Mouse (Mus musculus) forebrain, embryonic 16.5 days (tissue): ENCODE results near the gene Olfr683. TPM values are rescaled to one million over a fixed set of nuclear protein-coding genes. Genes with fewer than 3 reads are reported as not detected.
"Not testable (repeated sequence)": the region's sequence is repeated elsewhere in the genome, so short reads cannot be mapped to it uniquely, and the experiment has no call there.

Experiments
- ATAC-seq: fragments of 200-750 bp; cut with Nextera tagmentation; 2 replicates; pipeline ENCODE4 v1.8.0; 2017; ENCODE audit warnings: mild to moderate bottlenecking, moderate library complexity
- H3K27ac ChIP-seq: fragments of 300-500 bp; sonication (generic); 2 replicates; pipeline ENCODE4 v1.5.1; 2014; ENCODE audit warnings: low read length, control low read depth
- H3K27me3 ChIP-seq: fragments of 300-500 bp; sonication (generic); replicated peaks from 2 replicates; pipeline ENCODE4 v1.6.1; 2014; ENCODE audit warnings: low read length; ENCODE audit not compliant: control insufficient read depth, insufficient read depth
- H3K36me3 ChIP-seq: fragments of 300-500 bp; sonication (generic); 2 replicates; pipeline ENCODE4 v1.6.1; 2014; ENCODE audit not compliant: control insufficient read depth, insufficient read depth
- H3K4me1 ChIP-seq: fragments of 300-500 bp; sonication (generic); replicated peaks from 2 replicates; pipeline ENCODE4 v1.6.1; 2014; ENCODE audit warnings: low read length; ENCODE audit not compliant: control insufficient read depth, insufficient read depth
- H3K4me2 ChIP-seq: fragments of 300-500 bp; sonication (generic); 2 replicates; pipeline ENCODE4 v1.6.1; 2014; ENCODE audit warnings: mild to moderate bottlenecking, low read length, control low read depth
- H3K4me3 ChIP-seq: fragments of 300-500 bp; sonication (generic); replicated peaks from 2 replicates; pipeline ENCODE4 v1.5.1; 2014; ENCODE audit warnings: mild to moderate bottlenecking, low read length, control low read depth
- H3K9ac ChIP-seq: fragments of 300-500 bp; sonication (generic); replicated peaks from 2 replicates; pipeline ENCODE4 v1.6.1; 2014; ENCODE audit warnings: low read depth, low read length, control low read depth
- H3K9me3 ChIP-seq: fragments of 300-500 bp; sonication (generic); 2 replicates; pipeline ENCODE4 v1.6.1; 2016; ENCODE audit warnings: low read length; ENCODE audit not compliant: control insufficient read depth
- WGBS: fragments of 180-500 bp; shearing (Covaris S2); extraction: QIAGEN DNeasy Blood & Tissue Kit; methylation state at CpG from one replicate; pipeline ENCODE4 v1.1.7; 2014; 5-methylcytosine and 5-hydroxymethylcytosine counted together
- polyA plus RNA-seq: library from polyadenylated mRNA; unstranded; fragments of >200 nt; fragmentation: Nextera tagmentation; extraction: Ambion mirVana; gene quantifications from 2 replicates; pipeline ENCODE4 v1.2.1, GENCODE M21; 2015

Olfr683 gene
- polyA plus RNA-seq, result not detected in 2 replicates

GRCm38 (mm10) chr7:105146912-105147311, at the start of gene Olfr683:
Gene Olfr683 (minus strand): TSS chr7:105147012.
- 83% methylated on average over 1 of the region's 1 CpGs for WGBS
- ATAC-seq, result no peak
- no peaks in the 10 kb centered on the region for H3K27me3 ChIP-seq

GRCm38 (mm10) chr7:105185912-105186311, 39.1 kb upstream of the Olfr683 start, which contains the start of gene Olfr685:
Gene Olfr685 (minus strand): TSS chr7:105186012.
- Histone ChIP-seq H3K4me1 (no peaks in the 10 kb centered on the region), H3K27ac (no peak within 1 kb of the TSS), H3K36me3 (no peaks in the 10 kb centered on the region), H3K4me2 (no peak within 1 kb of the TSS), H3K9me3 (no peaks in the 10 kb centered on the region), H3K4me3 (no peak within 1 kb of the TSS), H3K9ac (no peak within 1 kb of the TSS), H3K27me3 (no peaks in the 10 kb centered on the region)
- no peak for ATAC-seq
- WGBS, result 90% methylated on average over 1 of the region's 1 CpGs

More at GRCm38 (mm10) chr7:105146912-105147311, at the start of gene Olfr683:
- H3K27ac ChIP-seq, result no peak within 1 kb of the TSS
- H3K4me1 ChIP-seq, result no peaks in the 10 kb centered on the region
- no peak within 1 kb of the TSS for H3K4me3 ChIP-seq
- no peaks in the 10 kb centered on the region for H3K36me3 ChIP-seq
- no peak within 1 kb of the TSS for H3K9ac ChIP-seq
- H3K9me3 ChIP-seq, result no peaks in the 10 kb centered on the region
- H3K4me2 ChIP-seq, result no peak within 1 kb of the TSS

DNA sequence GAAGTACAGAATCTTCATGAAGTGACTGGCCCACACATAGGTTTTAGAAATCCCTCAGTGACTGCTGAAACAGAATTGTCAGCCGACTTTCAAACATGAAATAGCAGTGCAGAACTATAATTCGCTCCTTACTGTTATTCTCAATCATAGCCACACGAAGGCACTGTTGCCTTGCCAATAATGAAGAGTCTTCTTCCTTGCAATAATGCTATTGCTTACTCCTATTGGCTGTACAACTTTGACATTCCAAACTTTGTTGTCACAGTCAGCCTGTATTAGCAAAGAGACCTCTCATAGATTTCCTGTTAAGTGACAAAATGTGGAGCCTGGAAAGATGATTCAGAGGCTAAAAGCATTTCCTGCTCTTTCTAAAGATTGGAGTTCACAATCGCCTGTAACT, 24.0 kb upstream of the Olfr683 start:
- H3K9ac ChIP-seq, result no peak overlapping the region
- H3K27ac ChIP-seq, result no peak overlapping the region
- H3K36me3 ChIP-seq, result no peaks in the 10 kb centered on the region
- 64% methylated on average over 4 of the region's 4 CpGs for WGBS
- H3K4me2 ChIP-seq, result no peak overlapping the region
- H3K4me1 ChIP-seq, result no peaks in the 10 kb centered on the region
- no peak overlapping the region for H3K4me3 ChIP-seq
- H3K27me3 ChIP-seq, result no peaks in the 10 kb centered on the region
- no peak for ATAC-seq
- no peaks in the 10 kb centered on the region for H3K9me3 ChIP-seq

GRCm38 (mm10) chr7:105163553-105163952, 16.7 kb upstream of the Olfr683 start, which contains the start of gene Olfr684:
Gene Olfr684 (minus strand): TSS chr7:105163653.
- no peaks in the 10 kb centered on the region for H3K27me3 ChIP-seq
- WGBS, result 35% methylated on average over 1 of the region's 1 CpGs
- H3K9ac ChIP-seq, result no peak within 1 kb of the TSS
- H3K27ac ChIP-seq, result no peak within 1 kb of the TSS
- no peak within 1 kb of the TSS for H3K4me3 ChIP-seq
- no peaks in the 10 kb centered on the region for H3K36me3 ChIP-seq
- no peaks in the 10 kb centered on the region for H3K9me3 ChIP-seq
- no peaks in the 10 kb centered on the region for H3K4me1 ChIP-seq
- no peak within 1 kb of the TSS for H3K4me2 ChIP-seq
- no peak for ATAC-seq

- Histone ChIP-seq H3K4me1 (no peaks in the 10 kb centered on the region), H3K9ac (no peak overlapping the region), H3K27ac (no peak overlapping the region), H3K27me3 (no peaks in the 10 kb centered on the region), H3K4me2 (no peak overlapping the region), H3K4me3 (no peak overlapping the region), H3K9me3 (no peaks in the 10 kb centered on the region), H3K36me3 (no peaks in the 10 kb centered on the region)
- no peak for ATAC-seq
- WGBS, result 93% methylated on average over 2 of the region's 2 CpGs
These were observed 5.5 kb downstream of the Olfr683 start for GRCm38 (mm10) chr7:105141275-105141674.

DNA sequence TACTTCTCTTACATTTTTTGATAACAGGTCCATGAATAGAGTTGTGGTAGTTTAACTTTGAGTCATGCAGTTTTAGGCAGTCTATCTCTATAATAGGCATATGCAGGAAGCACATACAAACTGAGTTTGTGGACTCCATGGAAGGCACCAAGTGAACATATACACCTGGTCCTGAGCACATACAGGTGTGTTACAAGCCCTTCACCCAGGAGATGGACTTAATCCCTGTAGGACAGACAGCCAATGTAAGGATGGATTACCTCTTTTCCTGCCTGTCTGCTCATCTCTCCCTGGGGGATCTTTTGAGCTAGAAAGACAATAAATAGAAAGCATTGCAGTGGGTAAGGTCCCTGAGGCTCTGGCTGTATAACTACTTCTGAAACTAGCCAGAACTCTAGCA, 30.3 kb downstream of the Olfr683 start, which contains the start of gene Olfr681:
Olfr681 (plus strand) TSS at position 301 of the 400 bp plus-strand sequence.
- no peak for ATAC-seq
- H3K4me2 ChIP-seq, result no peak within 1 kb of the TSS

DNA sequence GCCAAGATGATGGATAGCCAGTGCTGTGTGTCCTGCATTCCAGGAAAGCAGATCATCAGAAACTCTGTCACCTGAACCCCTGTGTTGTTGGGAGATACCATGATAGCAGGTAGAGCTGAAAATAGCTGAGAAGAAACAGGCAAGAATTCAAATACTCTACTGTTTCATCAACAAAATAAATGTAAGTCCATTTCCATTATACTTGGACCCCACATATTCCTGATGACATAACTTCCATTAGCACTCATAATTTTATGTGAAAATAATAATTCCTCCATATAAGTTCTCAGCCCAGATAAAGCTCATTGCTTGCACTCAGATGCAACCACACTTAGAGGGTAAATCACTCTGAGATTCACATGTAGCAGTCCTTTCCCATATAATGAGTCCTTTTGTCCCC, 54.1 kb downstream of the Olfr683 start, which contains the start of gene Olfr680-ps1:
Olfr680-ps1 (minus strand) TSS at position 101 of the 400 bp plus-strand sequence.
- H3K9me3 ChIP-seq, H3K27ac ChIP-seq, H3K36me3 ChIP-seq, H3K4me2 ChIP-seq, H3K27me3 ChIP-seq, H3K4me1 ChIP-seq, H3K4me3 ChIP-seq, ATAC-seq, H3K9ac ChIP-seq: not testable (repeated sequence)

More for the DNA sequence above, 30.3 kb downstream of the Olfr683 start, which contains the start of gene Olfr681:
- Histone ChIP-seq H3K27me3 (no peaks in the 10 kb centered on the region), H3K9ac (no peak within 1 kb of the TSS), H3K36me3 (no peaks in the 10 kb centered on the region), H3K27ac (no peak within 1 kb of the TSS), H3K4me3 (no peak within 1 kb of the TSS), H3K9me3 (no peaks in the 10 kb centered on the region), H3K4me1 (no peaks in the 10 kb centered on the region)

Other genes starting within 250 kb of the Olfr683 start
- gene Olfr667, start 225.5 kb downstream of the Olfr683 start, polyA plus RNA-seq, result not detected in 2 replicates
- gene Olfr668, start 219.0 kb downstream of the Olfr683 start, polyA plus RNA-seq, result not detected in 2 replicates
- not detected in 2 replicates for gene Olfr669, start 212.8 kb downstream of the Olfr683 start, polyA plus RNA-seq
- not detected in 2 replicates for gene Olfr670, start 184.4 kb downstream of the Olfr683 start, polyA plus RNA-seq
- not detected in 2 replicates for gene Olfr671, start 167.9 kb downstream of the Olfr683 start, polyA plus RNA-seq
- not detected in 2 replicates for gene Olfr672, start 145.0 kb downstream of the Olfr683 start, polyA plus RNA-seq
- not detected in 2 replicates for gene Olfr675, start 118.6 kb downstream of the Olfr683 start, polyA plus RNA-seq
- gene Olfr676, start 114.3 kb downstream of the Olfr683 start, polyA plus RNA-seq, result not detected in 2 replicates
- gene Olfr677, start 95.6 kb downstream of the Olfr683 start, polyA plus RNA-seq, result not detected in 2 replicates
- not detected in 2 replicates for gene Olfr678, start 82.5 kb downstream of the Olfr683 start, polyA plus RNA-seq
- gene Olfr679, start 65.8 kb downstream of the Olfr683 start, polyA plus RNA-seq, result not detected in 2 replicates
- not detected in 2 replicates for gene Olfr680-ps1, start 54.2 kb downstream of the Olfr683 start, polyA plus RNA-seq
- gene Olfr681, start 30.2 kb downstream of the Olfr683 start, polyA plus RNA-seq, result not detected in 2 replicates
- gene Olfr684, start 16.6 kb upstream of the Olfr683 start, polyA plus RNA-seq, result not detected in 2 replicates
- gene Olfr685, start 39.0 kb upstream of the Olfr683 start, polyA plus RNA-seq, result not detected in 2 replicates
- gene Olfr686, start 60.5 kb upstream of the Olfr683 start, polyA plus RNA-seq, result not detected in 2 replicates
- not detected in 2 replicates for gene Olfr688, start 141.1 kb upstream of the Olfr683 start, polyA plus RNA-seq
- gene Olfr689, start 164.2 kb upstream of the Olfr683 start, polyA plus RNA-seq, result not detected in 2 replicates
- gene Olfr690, start 187.1 kb upstream of the Olfr683 start, polyA plus RNA-seq, result not detected in 2 replicates
- 0.22 TPM in 1 of 2 replicates, not detected in the other for gene Olfr691, start 195.3 kb upstream of the Olfr683 start, polyA plus RNA-seq
- not detected in 2 replicates for gene Olfr692, start 221.2 kb upstream of the Olfr683 start, polyA plus RNA-seq
- not detected in 2 replicates for gene Gm5901, start 228.0 kb upstream of the Olfr683 start, polyA plus RNA-seq